Mouse (Mus musculus): ENCODE results near the gene Tfcp2l1. TPM values are rescaled to one million over a fixed set of nuclear protein-coding genes. Genes with fewer than 3 reads are reported as not detected.

Gene Tfcp2l1
- total and polyA plus RNA-seq, 3 experiments: 0.32 to 0.47 (median 0.33) TPM

DNA sequence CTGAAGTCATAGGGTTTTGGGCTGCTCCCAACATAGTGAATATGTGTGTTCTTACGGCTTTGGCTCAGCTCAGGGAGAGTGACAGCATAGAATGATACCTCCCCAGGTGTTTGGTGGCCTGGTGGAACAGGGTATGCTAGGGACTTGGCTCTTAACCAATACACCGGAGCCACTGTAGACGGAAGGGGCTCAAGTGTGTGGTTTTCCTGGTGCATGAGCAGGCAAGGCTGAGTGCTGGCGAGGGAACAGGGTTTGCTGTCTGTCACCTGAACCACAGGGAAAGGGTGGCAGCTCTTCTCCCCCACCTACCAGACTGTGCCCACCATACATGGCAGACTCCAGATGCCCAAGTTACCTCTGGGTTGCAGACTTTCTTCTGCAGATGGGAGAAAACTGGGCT, 83.9 kb downstream of the Tfcp2l1 start:
- H3K4me3 ChIP-seq: no peak overlapping the region
- no peaks in the 10 kb centered on the region for H3K27me3 ChIP-seq (ENCODE audit: control insufficient read depth, insufficient read depth, low read length)
- intact Hi-C loops (cut with DNase I): no loop called here
- H3K4me1 ChIP-seq (ENCODE audit: control insufficient read depth, insufficient read depth, low read length): no peaks in the 10 kb centered on the region
- H3K9ac ChIP-seq (ENCODE audit: low read depth, low read length): no peak overlapping the region
- no peak for DNase-seq
- TF ChIP-seq POLR2A (IDR thresholded peaks at IDR 0.05; ENCODE audit: insufficient read depth, low read depth, low read length) (no peak), EP300 (IDR thresholded peaks at IDR 0.05; ENCODE audit: insufficient read depth, low read depth, low read length) (no peak), CTCF (IDR thresholded peaks at IDR 0.05) (no peak)
- no peaks in the 10 kb centered on the region for H3K79me2 ChIP-seq (replicated peaks; ENCODE audit: control insufficient read depth, insufficient read depth, low read length)
- no peaks in the 10 kb centered on the region for H3K36me3 ChIP-seq (ENCODE audit: control insufficient read depth, insufficient read depth, low read length)
- H3K27ac ChIP-seq: no peak overlapping the region
- 76% methylated on average over 4 of the region's 4 CpGs for WGBS

DNA sequence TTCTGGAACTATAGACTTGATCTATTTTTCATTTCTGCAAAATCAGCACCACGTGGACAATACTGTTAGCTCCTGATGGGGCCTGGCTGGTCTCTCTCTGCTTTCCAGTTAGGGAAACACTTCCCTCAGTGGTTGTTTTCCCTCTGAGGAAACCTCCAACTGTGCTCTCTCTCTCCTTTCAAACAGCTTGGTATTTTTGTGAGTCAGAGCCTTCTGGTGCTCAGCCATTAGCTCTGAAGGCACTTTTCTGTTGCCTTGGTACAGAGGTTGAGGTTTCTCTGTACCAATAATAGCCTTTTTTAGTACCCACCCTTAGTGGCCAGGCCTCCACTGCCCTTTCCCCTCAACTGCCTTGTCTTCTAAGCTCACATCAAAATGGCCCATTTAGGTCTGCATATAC, 88.5 kb downstream of the Tfcp2l1 start:
- WGBS: 54% methylated on average over 1 of the region's 1 CpGs
- no peak overlapping the region for H3K4me3 ChIP-seq
- H3K27me3 ChIP-seq (ENCODE audit: control insufficient read depth, insufficient read depth, low read length): no peaks in the 10 kb centered on the region
- H3K79me2 ChIP-seq (replicated peaks; ENCODE audit: control insufficient read depth, insufficient read depth, low read length): no peaks in the 10 kb centered on the region
- no peaks in the 10 kb centered on the region for H3K36me3 ChIP-seq (ENCODE audit: control insufficient read depth, insufficient read depth, low read length)
- DNase-seq: no peak
- intact Hi-C loops (cut with DNase I): no loop called here
- no peaks in the 10 kb centered on the region for H3K4me1 ChIP-seq (ENCODE audit: control insufficient read depth, insufficient read depth, low read length)
- no peak overlapping the region for H3K27ac ChIP-seq
- TF ChIP-seq CTCF (IDR thresholded peaks at IDR 0.05) (no peak), POLR2A (IDR thresholded peaks at IDR 0.05; ENCODE audit: insufficient read depth, low read depth, low read length) (no peak), EP300 (IDR thresholded peaks at IDR 0.05; ENCODE audit: insufficient read depth, low read depth, low read length) (no peak)
- H3K9ac ChIP-seq (ENCODE audit: low read depth, low read length): no peak overlapping the region

DNA sequence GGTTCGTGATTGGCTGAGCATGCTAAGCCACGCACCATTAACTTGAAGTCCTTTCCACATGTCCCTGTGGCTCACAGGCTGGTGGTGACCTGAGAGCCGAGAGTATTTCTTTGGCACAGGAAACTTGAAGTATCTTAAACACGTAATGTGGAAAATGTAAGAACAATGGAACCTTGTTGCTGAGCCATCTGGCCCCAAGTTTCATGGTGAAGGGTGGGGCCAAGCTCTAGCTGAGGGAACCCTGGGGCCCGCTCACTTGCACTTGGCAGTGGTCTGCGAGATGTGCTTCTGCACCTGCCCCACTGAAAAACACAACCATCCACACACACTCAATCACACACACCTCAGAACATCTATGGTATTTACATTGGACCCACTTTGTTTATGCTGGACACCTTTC, 90.3 kb downstream of the Tfcp2l1 start:
- intact Hi-C loops (cut with DNase I): no loop called here
- no peak for DNase-seq
- H3K27me3 ChIP-seq (ENCODE audit: control insufficient read depth, insufficient read depth, low read length): no peaks in the 10 kb centered on the region
- WGBS: 64% methylated on average over 6 of the region's 6 CpGs
- TF ChIP-seq EP300 (IDR thresholded peaks at IDR 0.05; ENCODE audit: insufficient read depth, low read depth, low read length) (no peak), CTCF (IDR thresholded peaks at IDR 0.05) (no peak), POLR2A (IDR thresholded peaks at IDR 0.05; ENCODE audit: insufficient read depth, low read depth, low read length) (no peak)
- no peaks in the 10 kb centered on the region for H3K4me1 ChIP-seq (ENCODE audit: control insufficient read depth, insufficient read depth, low read length)
- no peak overlapping the region for H3K4me3 ChIP-seq
- H3K9ac ChIP-seq (ENCODE audit: low read depth, low read length): no peak overlapping the region
- H3K27ac ChIP-seq: no peak overlapping the region
- H3K79me2 ChIP-seq (replicated peaks; ENCODE audit: control insufficient read depth, insufficient read depth, low read length): no peaks in the 10 kb centered on the region
- H3K36me3 ChIP-seq (ENCODE audit: control insufficient read depth, insufficient read depth, low read length): no peaks in the 10 kb centered on the region

DNA sequence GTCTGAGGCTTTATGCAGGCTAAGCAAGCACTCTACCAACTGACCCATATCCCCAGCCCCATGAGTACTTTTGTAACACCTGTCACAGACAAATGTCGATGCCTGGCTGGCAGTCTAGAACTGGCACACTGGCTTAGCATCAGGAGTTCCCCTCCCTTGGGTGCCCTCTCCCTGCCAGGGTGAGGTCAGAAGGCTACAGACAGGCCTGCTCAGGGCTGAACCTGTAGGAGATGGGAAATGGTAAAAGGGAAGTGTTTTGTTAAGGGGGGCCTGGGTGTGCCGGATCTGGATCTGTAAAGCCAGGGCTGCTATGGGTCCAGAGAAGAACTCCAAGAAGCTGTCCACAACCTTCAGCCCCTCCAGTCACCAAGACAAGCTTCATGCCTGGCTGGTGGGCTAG, 92.0 kb downstream of the Tfcp2l1 start:
- no peak overlapping the region for H3K4me3 ChIP-seq
- intact Hi-C loops (cut with DNase I): no loop called here
- no peaks in the 10 kb centered on the region for H3K36me3 ChIP-seq (ENCODE audit: control insufficient read depth, insufficient read depth, low read length)
- DNase-seq: no peak
- H3K27me3 ChIP-seq (ENCODE audit: control insufficient read depth, insufficient read depth, low read length): no peaks in the 10 kb centered on the region
- no peaks in the 10 kb centered on the region for H3K4me1 ChIP-seq (ENCODE audit: control insufficient read depth, insufficient read depth, low read length)
- H3K79me2 ChIP-seq (replicated peaks; ENCODE audit: control insufficient read depth, insufficient read depth, low read length): no peaks in the 10 kb centered on the region
- WGBS: 80% methylated on average over 2 of the region's 2 CpGs
- no peak overlapping the region for H3K27ac ChIP-seq
- H3K9ac ChIP-seq (ENCODE audit: low read depth, low read length): no peak overlapping the region
- TF ChIP-seq CTCF (IDR thresholded peaks at IDR 0.05) (no peak), EP300 (IDR thresholded peaks at IDR 0.05; ENCODE audit: insufficient read depth, low read depth, low read length) (no peak), POLR2A (IDR thresholded peaks at IDR 0.05; ENCODE audit: insufficient read depth, low read depth, low read length) (no peak)

DNA sequence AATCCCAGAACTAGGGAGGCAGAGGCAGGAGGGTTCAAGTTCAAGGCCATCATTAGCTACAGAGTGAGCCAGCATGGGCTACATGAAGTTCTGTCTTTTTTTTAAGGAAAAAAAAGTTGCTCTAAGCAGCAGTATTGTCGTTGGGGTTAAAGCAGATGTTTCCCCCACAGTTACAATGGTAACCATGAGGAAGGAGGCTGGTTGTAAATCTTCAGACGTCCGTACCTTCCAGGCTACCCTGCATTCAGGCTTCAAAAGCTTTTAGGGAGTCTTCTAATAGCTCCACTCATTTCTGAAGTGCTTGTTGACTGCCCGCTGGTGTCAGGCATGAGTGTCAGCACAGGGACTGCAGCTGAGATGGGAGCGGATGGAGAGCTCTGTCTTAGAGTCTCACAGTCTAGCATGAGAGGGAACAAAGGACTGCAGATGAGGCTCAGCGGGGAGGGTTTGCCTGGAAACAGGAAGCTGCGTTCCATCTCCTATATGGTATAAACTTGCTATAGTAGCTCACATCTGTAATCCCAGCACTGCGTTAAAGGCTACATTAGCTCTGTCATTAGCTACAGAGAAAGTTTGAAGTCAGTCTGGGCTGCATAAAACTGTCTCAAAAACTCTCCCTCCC, 92.8 kb downstream of the Tfcp2l1 start:
- no peak for DNase-seq
- intact Hi-C loops (cut with DNase I): no loop called here
- H3K27me3 ChIP-seq (ENCODE audit: control insufficient read depth, insufficient read depth, low read length): no peaks in the 10 kb centered on the region
- no peaks in the 10 kb centered on the region for H3K36me3 ChIP-seq (ENCODE audit: control insufficient read depth, insufficient read depth, low read length)
- H3K4me3 ChIP-seq: no peak overlapping the region
- WGBS: 50% methylated on average over 8 of the region's 8 CpGs
- no peak for TF ChIP-seq CTCF (IDR thresholded peaks at IDR 0.05)
- TF ChIP-seq POLR2A (IDR thresholded peaks at IDR 0.05; ENCODE audit: insufficient read depth, low read depth, low read length): no peak
- H3K79me2 ChIP-seq (replicated peaks; ENCODE audit: control insufficient read depth, insufficient read depth, low read length): no peaks in the 10 kb centered on the region
- no peak overlapping the region for H3K27ac ChIP-seq
- no peaks in the 10 kb centered on the region for H3K4me1 ChIP-seq (ENCODE audit: control insufficient read depth, insufficient read depth, low read length)
- no peak overlapping the region for H3K9ac ChIP-seq (ENCODE audit: low read depth, low read length)

DNA sequence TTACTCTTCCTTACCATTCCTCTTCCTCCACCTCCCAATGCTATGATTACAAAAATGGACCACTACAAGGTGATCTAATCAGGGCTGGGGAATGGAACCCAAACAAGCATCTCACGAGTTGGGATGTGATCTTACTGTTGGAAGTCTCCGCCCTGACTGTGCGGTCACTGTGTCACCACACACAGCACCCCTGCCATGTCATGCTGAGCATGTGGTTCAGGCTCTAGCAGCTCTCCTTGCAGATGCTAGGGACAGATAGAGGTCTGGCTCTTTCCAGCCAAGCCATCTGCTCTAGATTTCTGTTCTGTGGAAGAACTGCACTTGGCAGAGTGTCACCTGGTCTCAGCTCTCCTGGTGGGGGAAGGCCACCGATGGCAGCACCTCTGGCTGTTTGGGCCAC, 99.3 kb downstream of the Tfcp2l1 start:
- Histone ChIP-seq H3K9ac (ENCODE audit: low read depth, low read length) (no peak overlapping the region), H3K36me3 (ENCODE audit: control insufficient read depth, insufficient read depth, low read length) (no peaks in the 10 kb centered on the region), H3K27me3 (ENCODE audit: control insufficient read depth, insufficient read depth, low read length) (no peaks in the 10 kb centered on the region), H3K4me3 (no peak overlapping the region), H3K4me1 (ENCODE audit: control insufficient read depth, insufficient read depth, low read length) (no peaks in the 10 kb centered on the region), H3K79me2 (replicated peaks; ENCODE audit: control insufficient read depth, insufficient read depth, low read length) (no peaks in the 10 kb centered on the region), H3K27ac (no peak overlapping the region)
- intact Hi-C loops (cut with DNase I): no loop called here
- TF ChIP-seq CTCF (IDR thresholded peaks at IDR 0.05): no peak
- TF ChIP-seq POLR2A (IDR thresholded peaks at IDR 0.05; ENCODE audit: insufficient read depth, low read depth, low read length): no peak
- TF ChIP-seq EP300 (IDR thresholded peaks at IDR 0.05; ENCODE audit: insufficient read depth, low read depth, low read length): no peak
- DNase-seq: no peak
- 74% methylated on average over 4 of the region's 4 CpGs for WGBS
